Mouse (Mus musculus): Measurements from ENCODE around the gene Olfr1502.

DNA sequence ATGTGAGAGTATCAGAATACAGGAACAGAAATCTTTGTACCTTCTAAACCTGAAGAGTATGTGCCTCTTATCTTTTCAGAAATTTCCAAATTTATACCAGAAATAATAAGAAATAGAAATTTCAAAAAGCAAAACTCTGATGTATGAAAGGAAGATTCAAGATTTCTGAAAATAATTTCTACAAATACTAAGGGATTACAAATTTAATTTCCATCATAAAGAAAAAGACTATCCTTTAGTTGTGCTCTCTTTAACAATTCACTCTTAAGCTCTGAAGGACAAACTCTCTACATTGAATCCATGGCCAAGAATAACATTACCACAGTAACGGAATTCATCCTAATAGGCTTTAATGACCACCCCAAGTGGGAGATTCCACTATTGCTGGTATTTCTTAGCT is at the start of gene Olfr1502:
- no peak for TF ChIP-seq CTCF (IDR thresholded peaks at IDR 0.05; ENCODE audit: low read depth, low read length)
- TF ChIP-seq POLR2A (IDR thresholded peaks at IDR 0.05; ENCODE audit: extremely low read depth, insufficient read depth, low read length): no peak
